ENCODE assay signal across 8 mouse cellular contexts in genomic region chr6:53958321-53958720, GRCm38 (mm10). TPM values are rescaled to one million over a fixed set of nuclear protein-coding genes. Genes with fewer than 3 reads are reported as not detected.
DNase-seq lines count a peak whose midpoint lies in the region; ATAC-seq and TF ChIP-seq lines count a peak whose summit lies in the region.

No protein-coding gene starts in this region.

- H3K4me2 ChIP-seq in heart, embryonic 12.5 days: peak overlapping the region; percentile 59
- H3K4me2 ChIP-seq in kidney, postnatal 0 days (ENCODE audit: low read length): peak overlapping the region; percentile 41
- H3K4me2 ChIP-seq in liver, embryonic 11.5 days: peak overlapping the region; percentile 46; the same call in 1 of the 2 replicates
- peak overlapping the region; percentile 31 for H3K4me2 ChIP-seq in neural tube, embryonic 13.5 days

- DNase-seq in 416B (ENCODE audit: low read depth): peak; percentile 57
- peak; percentile 96 for DNase-seq in kidney, postnatal 0 days (ENCODE audit: low spot score)
- peak; percentile 67 for DNase-seq in liver, embryonic 11.5 days (ENCODE audit: low spot score)
- peak; percentile 56 for DNase-seq in testis, postnatal 14 days (ENCODE audit: low spot score)

- no peaks in the 10 kb centered on the region for H3K9me3 ChIP-seq in heart, embryonic 12.5 days (replicated peaks)
- no peaks in the 10 kb centered on the region for H3K9me3 ChIP-seq in kidney, postnatal 0 days (replicated peaks; ENCODE audit: low read length)
- no peaks in the 10 kb centered on the region for H3K9me3 ChIP-seq in liver, embryonic 11.5 days (ENCODE audit: control insufficient read depth, low read length)
- H3K9me3 ChIP-seq in neural tube, embryonic 13.5 days: no peaks in the 10 kb centered on the region

- H3K4me1 ChIP-seq in bone marrow macrophage, adult 2 months (ENCODE audit: control insufficient read depth, insufficient read depth, low read length): no peaks in the 10 kb centered on the region
- no peaks in the 10 kb centered on the region for H3K4me1 ChIP-seq in embryonic fibroblast, embryonic 13.5 days (ENCODE audit: control insufficient read depth, insufficient read depth, low read length)
- peaks cover 10% of the 10 kb centered on the region for H3K4me1 ChIP-seq in heart, embryonic 12.5 days (replicated peaks)
- no peaks in the 10 kb centered on the region; the same call in 1 of the 2 replicates for H3K4me1 ChIP-seq in kidney, postnatal 0 days (replicated peaks; ENCODE audit: insufficient read depth, low read length)
- no peaks in the 10 kb centered on the region for H3K4me1 ChIP-seq in liver, embryonic 11.5 days (replicated peaks; ENCODE audit: control insufficient read depth, insufficient read depth, low read length)
- H3K4me1 ChIP-seq in neural tube, embryonic 13.5 days (replicated peaks): no peaks in the 10 kb centered on the region; the same call in 1 of the 2 replicates

- 13% methylated on average over 7 of the region's 7 CpGs for WGBS in heart, embryonic 12.5 days
- WGBS in kidney, postnatal 0 days: 14% methylated on average over 7 of the region's 7 CpGs
- WGBS in liver, embryonic 11.5 days: 20% methylated on average over 7 of the region's 7 CpGs
- WGBS in neural tube, embryonic 13.5 days: 13% methylated on average over 7 of the region's 7 CpGs

- H3K27ac ChIP-seq in bone marrow macrophage, adult 2 months (ENCODE audit: insufficient read depth, low read depth, low read length): no peak overlapping the region
- H3K27ac ChIP-seq in embryonic fibroblast, embryonic 13.5 days (ENCODE audit: insufficient read depth, low read length): no peak overlapping the region
- no peak overlapping the region for H3K27ac ChIP-seq in heart, embryonic 12.5 days (ENCODE audit: poor library complexity, severe bottlenecking)
- no peak overlapping the region for H3K27ac ChIP-seq in kidney, postnatal 0 days
- no peak overlapping the region for H3K27ac ChIP-seq in liver, embryonic 11.5 days (ENCODE audit: low read depth, low read length)
- no peak overlapping the region for H3K27ac ChIP-seq in neural tube, embryonic 13.5 days (replicated peaks)

- H3K36me3 ChIP-seq in heart, embryonic 12.5 days: no peaks in the 10 kb centered on the region
- no peaks in the 10 kb centered on the region for H3K36me3 ChIP-seq in kidney, postnatal 0 days (ENCODE audit: insufficient read depth, low read length)
- H3K36me3 ChIP-seq in liver, embryonic 11.5 days (ENCODE audit: control insufficient read depth, insufficient read depth, low read length): no peaks in the 10 kb centered on the region
- H3K36me3 ChIP-seq in neural tube, embryonic 13.5 days: no peaks in the 10 kb centered on the region

- H3K27me3 ChIP-seq in heart, embryonic 12.5 days (replicated peaks): no peaks in the 10 kb centered on the region; the same call in 1 of the 2 replicates
- no peaks in the 10 kb centered on the region for H3K27me3 ChIP-seq in kidney, postnatal 0 days (ENCODE audit: insufficient read depth, low read length)
- H3K27me3 ChIP-seq in liver, embryonic 11.5 days (replicated peaks; ENCODE audit: control insufficient read depth, insufficient read depth, low read length): no peaks in the 10 kb centered on the region
- 0 out of 2 replicates have a peak, but pooled peaks cover 3% of the 10 kb centered on the region for H3K27me3 ChIP-seq in neural tube, embryonic 13.5 days

- H3K4me3 ChIP-seq in bone marrow macrophage, adult 2 months (ENCODE audit: insufficient read depth, low read length): no peak overlapping the region
- no peak overlapping the region for H3K4me3 ChIP-seq in embryonic fibroblast, embryonic 13.5 days (ENCODE audit: insufficient read depth, low read length)
- peak overlapping the region; percentile 25; the same call in 1 of the 2 replicates for H3K4me3 ChIP-seq in heart, embryonic 12.5 days
- no peak overlapping the region for H3K4me3 ChIP-seq in kidney, postnatal 0 days (replicated peaks; ENCODE audit: low read depth, low read length)
- H3K4me3 ChIP-seq in liver, embryonic 11.5 days (ENCODE audit: low read depth, low read length): no peak overlapping the region
- no peak overlapping the region for H3K4me3 ChIP-seq in neural tube, embryonic 13.5 days

- TF ChIP-seq CTCF in bone marrow macrophage, adult 2 months (IDR thresholded peaks at IDR 0.05; ENCODE audit: low read depth, low read length): peak; percentile 76
- peak; percentile 34; the same call in 1 of the 2 replicates for TF ChIP-seq CTCF in embryonic fibroblast, embryonic 13.5 days (IDR thresholded peaks at IDR 0.05; ENCODE audit: borderline replicate concordance, insufficient read depth, low read length)
- peak; percentile 98 for TF ChIP-seq CTCF in kidney, postnatal 0 days (IDR thresholded peaks at IDR 0.05; ENCODE audit: low read depth)

- no peak overlapping the region for H3K9ac ChIP-seq in heart, embryonic 12.5 days
- H3K9ac ChIP-seq in kidney, postnatal 0 days (ENCODE audit: low read depth, low read length): no peak overlapping the region
- no peak overlapping the region for H3K9ac ChIP-seq in liver, embryonic 11.5 days (ENCODE audit: low read depth, low read length)
- H3K9ac ChIP-seq in neural tube, embryonic 13.5 days: no peak overlapping the region

- no peak for ATAC-seq in heart, embryonic 12.5 days (ENCODE audit: insufficient number of reproducible peaks, low FRiP score)
- peak; percentile 26; the same call in 1 of the 2 replicates for ATAC-seq in kidney, postnatal 0 days (replicated peaks; ENCODE audit: low FRiP score, low read depth)
- ATAC-seq in liver, embryonic 11.5 days (replicated peaks; ENCODE audit: low FRiP score): peak; percentile 20; the same call in 1 of the 2 replicates
- peak; percentile 71 for ATAC-seq in neural tube, embryonic 13.5 days (ENCODE audit: low read depth)

- no peak for TF ChIP-seq POLR2A in bone marrow macrophage, adult 2 months (IDR thresholded peaks at IDR 0.05; ENCODE audit: borderline replicate concordance, low read depth, low read length)
- no peak for TF ChIP-seq POLR2A in embryonic fibroblast, embryonic 13.5 days (IDR thresholded peaks at IDR 0.05; ENCODE audit: low read depth, low read length)

RNA-seq across cellular contexts. Expression of gene Cpvl, which starts 20.1 kb away (rescaled TPM):
- polyA plus RNA-seq in bone marrow macrophage, adult 2 months (2012; ENCODE audit: insufficient read depth, insufficient read length, missing spikeins): not detected in 2 replicates
- polyA plus RNA-seq in embryonic fibroblast, embryonic 13.5 days (2011; ENCODE audit: insufficient read length, low read depth, missing spikeins): not detected in 2 replicates
- polyA plus RNA-seq in heart, embryonic 12.5 days (2016; fragmentation: Nextera tagmentation; extraction: Ambion mirVana): not detected in 2 replicates
- 0.50 and 0.59 TPM in 2 replicates for polyA plus RNA-seq in kidney, postnatal 0 days (2015; fragmentation: Nextera tagmentation; extraction: Ambion mirVana)
- polyA plus RNA-seq in liver, embryonic 11.5 days (2014; fragmentation: Nextera tagmentation; extraction: Ambion mirVana): not detected in 2 replicates
- not detected in 2 replicates for polyA plus RNA-seq in neural tube, embryonic 13.5 days (2015; fragmentation: Nextera tagmentation; extraction: Ambion mirVana)

Comparison
In these comparisons a context has a peak if more than half of its experiments do, and no peak if none do; other contexts are left out.
1. CTCF ChIP-seq: peak in every context shown above with its lines; median percentile 98 in kidney, postnatal 0 days; 76 in bone marrow macrophage, adult 2 months; 34 in embryonic fibroblast, embryonic 13.5 days.